Mouse (Mus musculus) lung, adult 2 months (tissue): ENCODE measurements around the gene Ptpra.

Source experiments
- CTCF ChIP-seq: fragments of 200-500 bp; IDR thresholded peaks from 2 replicates; pipeline ENCODE4 v1.5.1; 2011; ENCODE audit warnings: mild to moderate bottlenecking, low read length, control low read depth; ENCODE audit not compliant: insufficient read depth
- POLR2A ChIP-seq: fragments of 200-500 bp; IDR thresholded peaks from 2 replicates; pipeline ENCODE4 v1.6.1; 2011; ENCODE audit warnings: low read depth, mild to moderate bottlenecking, control low read depth, low read length, borderline replicate concordance; ENCODE audit errors: extremely low read depth

DNA sequence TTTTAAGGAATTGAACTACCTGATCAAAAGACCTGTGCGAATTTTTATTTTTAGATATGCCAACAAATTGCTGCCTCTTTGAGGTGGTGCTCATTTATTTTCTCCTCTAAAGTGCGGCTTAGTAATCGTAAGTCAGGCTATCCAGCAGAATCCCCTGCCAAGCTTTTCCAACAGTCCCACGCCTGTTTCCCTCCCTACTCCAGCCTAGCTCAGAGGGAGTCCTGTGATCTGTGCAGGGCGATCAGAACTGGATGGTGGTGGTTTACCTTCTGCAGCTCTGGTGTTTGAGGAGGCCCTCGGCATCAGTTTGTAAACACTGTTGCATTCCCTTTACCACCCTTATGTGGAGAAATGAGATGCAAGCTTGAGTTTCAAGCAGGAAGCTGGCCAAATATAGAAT lies 3.3 kb downstream of the Ptpra start:
- no peak for TF ChIP-seq CTCF
- TF ChIP-seq POLR2A: no peak
